Mouse (Mus musculus): ENCODE results near the gene Tent4b. TPM values are rescaled to one million over a fixed set of nuclear protein-coding genes. Genes with fewer than 3 reads are reported as not detected.

Tent4b gene
- total and polyA plus RNA-seq, 2 experiments from 2014 or later: 8.9 to 34.9 TPM

DNA sequence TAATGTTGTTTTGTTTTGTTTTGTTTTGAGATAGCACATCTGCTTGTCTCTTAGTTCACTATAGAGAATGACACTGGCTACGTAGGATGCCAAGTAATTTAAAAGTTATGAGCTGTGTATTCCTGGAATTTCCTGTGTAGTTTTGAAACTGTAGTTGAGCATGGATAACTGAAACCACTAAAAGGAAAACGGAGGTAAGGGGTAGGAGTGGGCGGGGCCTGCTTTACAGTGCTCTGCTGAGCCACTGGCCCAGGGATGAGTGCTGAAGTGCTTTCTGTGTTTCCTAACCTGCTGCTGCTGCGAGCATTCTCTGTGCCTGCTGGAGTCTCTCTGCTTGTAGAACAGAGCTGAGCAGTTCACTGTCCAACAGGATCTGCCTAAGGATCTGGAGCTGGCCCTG lies 22.3 kb downstream of the Tent4b start:
- ATAC-seq (ENCODE audit: low FRiP score) (no peak), DNase-seq (ENCODE audit: low spot score) (no peak)
- 73% methylated on average over 4 of the region's 4 CpGs for WGBS
- Histone ChIP-seq H3K27ac (ENCODE audit: low read depth, low read length) (no peak overlapping the region), H3K9me3 (ENCODE audit: low read length) (no peaks in the 10 kb centered on the region), H3K4me3 (ENCODE audit: low read depth, low read length) (no peak overlapping the region), H3K4me2 (ENCODE audit: low read depth, low read length, poor library complexity, severe bottlenecking) (no peak overlapping the region), H3K4me1 (ENCODE audit: insufficient read depth, low read length) (no peaks in the 10 kb centered on the region), H3K27me3 (ENCODE audit: insufficient read depth, low read length) (no peaks in the 10 kb centered on the region), H3K36me3 (ENCODE audit: insufficient read depth, low read length) (no peaks in the 10 kb centered on the region), H3K9ac (replicated peaks; ENCODE audit: low read length, poor library complexity, severe bottlenecking) (no peak overlapping the region)
- TF ChIP-seq CTCF (IDR thresholded peaks at IDR 0.05): no peak

DNA sequence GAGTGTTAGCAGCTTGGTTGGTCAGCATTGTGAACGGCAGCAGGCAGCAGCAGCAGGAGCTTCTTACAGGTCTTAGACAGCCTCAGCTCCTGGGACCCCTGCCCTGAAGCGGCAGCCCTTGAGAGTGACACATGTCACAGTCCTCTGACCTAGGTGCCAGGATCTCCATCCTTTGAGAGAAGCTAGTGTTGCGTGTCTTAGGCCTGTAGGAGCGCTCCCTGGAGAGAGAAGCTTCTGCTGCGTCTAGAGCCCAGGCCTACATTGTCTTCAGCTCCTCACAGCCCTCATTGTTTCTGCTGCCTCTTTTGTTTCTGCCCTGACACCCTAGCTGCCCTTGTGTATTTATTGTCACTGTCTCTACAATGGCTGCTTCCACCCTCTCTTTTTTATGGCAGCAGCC lies 26.3 kb downstream of the Tent4b start:
- Histone ChIP-seq H3K4me1 (ENCODE audit: insufficient read depth, low read length) (peaks cover 5% of the 10 kb centered on the region; the same call in 1 of the 2 replicates), H3K9me3 (ENCODE audit: low read length) (no peaks in the 10 kb centered on the region), H3K4me3 (ENCODE audit: low read depth, low read length) (no peak overlapping the region), H3K36me3 (ENCODE audit: insufficient read depth, low read length) (no peaks in the 10 kb centered on the region), H3K9ac (replicated peaks; ENCODE audit: low read length, poor library complexity, severe bottlenecking) (no peak overlapping the region), H3K4me2 (ENCODE audit: low read depth, low read length, poor library complexity, severe bottlenecking) (no peak overlapping the region), H3K27ac (ENCODE audit: low read depth, low read length) (no peak overlapping the region; the same call in 1 of the 2 replicates), H3K27me3 (ENCODE audit: insufficient read depth, low read length) (no peaks in the 10 kb centered on the region)
- 29% methylated on average over 5 of the region's 5 CpGs for WGBS
- TF ChIP-seq CTCF (IDR thresholded peaks at IDR 0.05): no peak
- ATAC-seq (ENCODE audit: low FRiP score): no peak
- DNase-seq (ENCODE audit: low spot score): peak; percentile 21

DNA sequence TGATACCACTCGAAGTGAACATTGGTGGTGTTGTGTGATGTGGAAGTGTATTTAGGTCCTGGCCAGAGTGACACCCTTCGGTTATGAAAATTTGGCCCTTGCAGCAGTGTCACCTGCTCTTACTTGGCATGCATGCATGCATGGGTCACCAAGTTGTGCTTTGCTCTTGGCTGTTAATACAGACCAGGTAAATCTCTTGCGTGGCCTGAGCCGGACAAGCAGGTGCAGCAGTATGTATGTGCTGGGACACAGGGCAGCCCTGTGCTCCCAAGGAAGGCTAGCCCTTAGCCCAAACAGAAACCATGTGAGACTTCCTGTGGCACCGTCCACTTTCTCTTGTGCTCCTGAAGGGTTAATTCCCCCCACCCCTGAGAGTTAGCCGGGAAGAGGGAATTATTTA lies 28.8 kb downstream of the Tent4b start:
- no peak for DNase-seq (ENCODE audit: low spot score)
- no peak overlapping the region for H3K9ac ChIP-seq (replicated peaks; ENCODE audit: low read length, poor library complexity, severe bottlenecking)
- H3K9me3 ChIP-seq (ENCODE audit: low read length): no peaks in the 10 kb centered on the region
- no peak overlapping the region for H3K27ac ChIP-seq (ENCODE audit: low read depth, low read length)
- no peaks in the 10 kb centered on the region for H3K27me3 ChIP-seq (ENCODE audit: insufficient read depth, low read length)
- no peak overlapping the region for H3K4me3 ChIP-seq (ENCODE audit: low read depth, low read length)
- WGBS: 62% methylated on average over 6 of the region's 6 CpGs
- no peaks in the 10 kb centered on the region for H3K36me3 ChIP-seq (ENCODE audit: insufficient read depth, low read length)
- H3K4me1 ChIP-seq (ENCODE audit: insufficient read depth, low read length): peaks cover 5% of the 10 kb centered on the region; the same call in 1 of the 2 replicates
- ATAC-seq (ENCODE audit: low FRiP score): no peak
- TF ChIP-seq CTCF (IDR thresholded peaks at IDR 0.05): no peak
- H3K4me2 ChIP-seq (ENCODE audit: low read depth, low read length, poor library complexity, severe bottlenecking): no peak overlapping the region

DNA sequence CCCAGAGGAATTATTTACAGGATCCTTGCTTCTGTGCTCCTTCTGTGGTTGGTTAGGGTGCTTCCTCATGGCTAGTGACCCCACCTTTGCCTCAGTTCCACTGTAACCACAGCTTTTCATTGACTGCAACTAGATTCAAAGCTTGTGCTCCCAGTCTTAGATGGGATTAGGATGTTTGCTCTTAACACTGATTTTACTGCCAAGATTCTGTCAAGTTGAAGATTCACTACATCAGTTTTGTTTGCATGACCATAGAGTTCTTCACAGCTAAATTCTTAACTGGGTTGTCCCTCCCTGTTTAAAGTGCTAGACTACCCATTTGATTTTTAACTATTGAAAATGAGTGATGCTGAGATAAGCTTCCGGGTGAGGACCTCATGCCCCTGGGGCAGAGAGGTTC lies 29.3 kb downstream of the Tent4b start:
- Histone ChIP-seq H3K4me3 (ENCODE audit: low read depth, low read length) (no peak overlapping the region), H3K9ac (replicated peaks; ENCODE audit: low read length, poor library complexity, severe bottlenecking) (no peak overlapping the region), H3K4me1 (ENCODE audit: insufficient read depth, low read length) (peaks cover 5% of the 10 kb centered on the region; the same call in 1 of the 2 replicates), H3K27ac (ENCODE audit: low read depth, low read length) (no peak overlapping the region), H3K27me3 (ENCODE audit: insufficient read depth, low read length) (no peaks in the 10 kb centered on the region), H3K36me3 (ENCODE audit: insufficient read depth, low read length) (no peaks in the 10 kb centered on the region), H3K9me3 (ENCODE audit: low read length) (no peaks in the 10 kb centered on the region), H3K4me2 (ENCODE audit: low read depth, low read length, poor library complexity, severe bottlenecking) (no peak overlapping the region)
- DNase-seq (ENCODE audit: low spot score): peak; percentile 12
- no peak for TF ChIP-seq CTCF (IDR thresholded peaks at IDR 0.05)
- no peak for ATAC-seq (ENCODE audit: low FRiP score)
- WGBS: 41% methylated on average over 1 of the region's 1 CpGs

DNA sequence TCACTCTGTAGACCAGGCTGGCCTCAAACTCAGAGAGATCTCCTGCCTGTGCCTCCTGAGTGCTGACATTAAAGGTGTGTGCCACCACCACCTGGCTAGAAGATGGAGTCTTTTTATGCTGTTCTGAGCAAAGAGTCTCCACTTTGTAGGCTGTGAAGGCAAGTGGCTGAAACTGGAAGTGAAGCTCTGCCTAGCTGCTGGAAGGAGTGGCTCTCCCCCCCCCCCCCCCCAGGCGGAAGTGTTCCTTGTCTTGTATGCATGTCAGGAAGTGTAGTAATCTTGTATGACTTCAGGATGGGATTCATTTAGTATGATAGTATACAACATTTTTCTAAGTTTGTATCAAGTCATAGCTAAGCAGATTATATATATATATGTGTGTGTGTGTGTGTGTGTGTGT lies 29.8 kb downstream of the Tent4b start:
- no peak for TF ChIP-seq CTCF (IDR thresholded peaks at IDR 0.05)
- ATAC-seq (ENCODE audit: low FRiP score): no peak
- WGBS: 75% methylated on average over 1 of the region's 1 CpGs

DNA sequence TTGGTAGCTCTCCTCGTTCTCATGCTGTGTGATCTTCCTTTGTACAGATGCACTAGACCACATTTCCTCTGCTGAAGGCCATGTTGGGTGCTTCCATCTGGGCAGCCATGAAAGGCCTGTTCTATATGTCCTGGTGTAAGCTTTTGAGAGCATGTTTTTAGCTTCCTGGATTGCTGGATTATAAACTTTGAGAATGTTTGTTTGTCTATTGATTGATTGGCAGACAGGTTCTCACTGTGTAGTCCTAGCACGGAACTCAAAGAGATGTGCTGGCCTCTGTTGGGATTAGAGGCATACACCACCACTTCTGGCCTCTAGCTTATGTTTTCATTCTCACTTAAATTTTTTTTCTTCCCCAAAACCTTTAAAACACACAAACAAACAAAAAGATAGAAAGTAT lies 37.7 kb downstream of the Tent4b start:
- Histone ChIP-seq H3K4me2 (ENCODE audit: low read depth, low read length, poor library complexity, severe bottlenecking) (no peak overlapping the region), H3K36me3 (ENCODE audit: insufficient read depth, low read length) (no peaks in the 10 kb centered on the region), H3K4me3 (ENCODE audit: low read depth, low read length) (no peak overlapping the region), H3K9me3 (ENCODE audit: low read length) (no peaks in the 10 kb centered on the region), H3K4me1 (ENCODE audit: insufficient read depth, low read length) (no peaks in the 10 kb centered on the region), H3K27ac (ENCODE audit: low read depth, low read length) (no peak overlapping the region), H3K9ac (replicated peaks; ENCODE audit: low read length, poor library complexity, severe bottlenecking) (no peak overlapping the region), H3K27me3 (ENCODE audit: insufficient read depth, low read length) (no peaks in the 10 kb centered on the region)
- TF ChIP-seq CTCF (IDR thresholded peaks at IDR 0.05): no peak
- DNase-seq (ENCODE audit: low spot score): no peak
- no peak for ATAC-seq (ENCODE audit: low FRiP score)
- WGBS: 63% methylated on average over 2 of the region's 2 CpGs

More for the DNA sequence above, 29.8 kb downstream of the Tent4b start:
- Histone ChIP-seq H3K4me3 (ENCODE audit: low read depth, low read length) (no peak overlapping the region), H3K9me3 (ENCODE audit: low read length) (no peaks in the 10 kb centered on the region), H3K27ac (ENCODE audit: low read depth, low read length) (no peak overlapping the region), H3K4me1 (ENCODE audit: insufficient read depth, low read length) (peaks cover 5% of the 10 kb centered on the region; the same call in 1 of the 2 replicates), H3K9ac (replicated peaks; ENCODE audit: low read length, poor library complexity, severe bottlenecking) (no peak overlapping the region), H3K27me3 (ENCODE audit: insufficient read depth, low read length) (no peaks in the 10 kb centered on the region), H3K36me3 (ENCODE audit: insufficient read depth, low read length) (no peaks in the 10 kb centered on the region), H3K4me2 (ENCODE audit: low read depth, low read length, poor library complexity, severe bottlenecking) (no peak overlapping the region)
- no peak for DNase-seq (ENCODE audit: low spot score)
